Mouse (Mus musculus) hindbrain, embryonic 16.5 days (tissue): ENCODE data around the gene Cacna2d1. TPM values are rescaled to one million over a fixed set of nuclear protein-coding genes. Genes with fewer than 3 reads are reported as not detected.

ENCODE experiments used
- ATAC-seq: fragments of 200-750 bp; cut with Nextera tagmentation; 2 replicates; pipeline ENCODE4 v1.8.0; 2017; ENCODE audit warnings: moderate TSS enrichment, moderate library complexity
- H3K27ac ChIP-seq: fragments of 300-500 bp; sonication (generic); 2 replicates; pipeline ENCODE4 v1.5.1; 2014; ENCODE audit warnings: low read depth, mild to moderate bottlenecking, control low read depth, low read length, moderate library complexity
- H3K27me3 ChIP-seq: fragments of 300-500 bp; sonication (generic); replicated peaks from 2 replicates; pipeline ENCODE4 v1.6.1; 2014; ENCODE audit warnings: low read length; ENCODE audit not compliant: control insufficient read depth, insufficient read depth
- H3K36me3 ChIP-seq: fragments of 300-500 bp; sonication (generic); 2 replicates; pipeline ENCODE4 v1.6.1; 2014; ENCODE audit warnings: mild to moderate bottlenecking, low read length, moderate library complexity, mixed read lengths; ENCODE audit not compliant: control insufficient read depth, insufficient read depth
- H3K4me1 ChIP-seq: fragments of 300-500 bp; sonication (generic); 2 replicates; pipeline ENCODE4 v1.6.1; 2014; ENCODE audit warnings: low read depth, low read length; ENCODE audit not compliant: control insufficient read depth, insufficient read depth
- H3K4me2 ChIP-seq: fragments of 300-500 bp; sonication (generic); 2 replicates; pipeline ENCODE4 v1.6.1; 2014; ENCODE audit warnings: mild to moderate bottlenecking, low read length, control low read depth, moderate library complexity
- H3K4me3 ChIP-seq: fragments of 300-500 bp; sonication (generic); 2 replicates; pipeline ENCODE4 v1.5.1; 2014; ENCODE audit warnings: mild to moderate bottlenecking, low read length, control low read depth, moderate library complexity
- H3K9ac ChIP-seq: fragments of 300-500 bp; sonication (generic); 2 replicates; pipeline ENCODE4 v1.6.1; 2014; ENCODE audit warnings: low read depth, mild to moderate bottlenecking, control low read depth, low read length, moderate library complexity
- H3K9me3 ChIP-seq: fragments of 300-500 bp; sonication (generic); 2 replicates; pipeline ENCODE4 v1.6.1; 2014; ENCODE audit warnings: mild to moderate bottlenecking, low read length, moderate library complexity; ENCODE audit not compliant: control insufficient read depth
- WGBS: fragments of 180-500 bp; shearing (Covaris S2); extraction: QIAGEN DNeasy Blood & Tissue Kit; methylation state at CpG from one replicate; pipeline ENCODE4 v1.1.7; 2014; 5-methylcytosine and 5-hydroxymethylcytosine counted together
- polyA plus RNA-seq: library from polyadenylated mRNA; unstranded; fragments of >200 nt; fragmentation: Nextera tagmentation; extraction: Ambion mirVana; gene quantifications from 2 replicates; pipeline ENCODE4 v1.2.1, GENCODE M21; 2015

The Cacna2d1 gene
- polyA plus RNA-seq, result 26.6 and 30.4 TPM in 2 replicates

- Histone ChIP-seq H3K27me3 (peaks cover 10% of the 10 kb centered on the region), H3K9ac (peak within 1 kb of the TSS; percentile 84), H3K4me1 (peaks cover 7% of the 10 kb centered on the region), H3K4me3 (peak within 1 kb of the TSS; percentile 71), H3K9me3 (no peaks in the 10 kb centered on the region), H3K36me3 (no peaks in the 10 kb centered on the region), H3K27ac (peak within 1 kb of the TSS; percentile 90), H3K4me2 (peak within 1 kb of the TSS; percentile 78)
- ATAC-seq, result peak; percentile 87
- WGBS, result under 1% methylated on average over 48 of the region's 120 CpGs
Measured at GRCm38 (mm10) chr5:15934376-15935233, at the start of gene Cacna2d1. Gene Cacna2d1 (plus strand): TSS chr5:15934691.

DNA sequence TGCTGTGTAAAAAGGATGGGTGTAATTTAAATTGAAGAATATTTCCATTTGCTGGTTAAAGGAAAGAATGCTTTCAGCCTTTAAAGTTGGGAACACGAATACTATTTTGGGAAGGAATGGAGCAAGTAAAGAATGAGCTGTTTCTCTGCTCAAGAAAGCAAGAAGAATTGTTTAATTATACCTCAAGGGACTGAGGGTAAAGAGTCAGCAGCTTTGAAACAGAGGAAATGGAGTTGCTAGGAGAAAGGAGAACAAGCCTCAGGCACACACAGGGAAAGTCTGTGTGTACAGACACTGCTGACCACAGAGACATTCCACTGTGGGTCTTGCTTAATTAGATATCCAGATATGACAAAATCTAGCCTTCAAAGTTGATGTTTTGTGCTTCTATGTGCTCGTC lies 39.4 kb upstream of the Cacna2d1 start:
- Histone ChIP-seq H3K4me3 (no peak overlapping the region), H3K4me1 (no peaks in the 10 kb centered on the region), H3K27ac (no peak overlapping the region), H3K36me3 (no peaks in the 10 kb centered on the region), H3K4me2 (no peak overlapping the region), H3K9ac (no peak overlapping the region), H3K27me3 (no peaks in the 10 kb centered on the region), H3K9me3 (no peaks in the 10 kb centered on the region)
- ATAC-seq, result no peak
- WGBS, result 67% methylated on average over 2 of the region's 2 CpGs

DNA sequence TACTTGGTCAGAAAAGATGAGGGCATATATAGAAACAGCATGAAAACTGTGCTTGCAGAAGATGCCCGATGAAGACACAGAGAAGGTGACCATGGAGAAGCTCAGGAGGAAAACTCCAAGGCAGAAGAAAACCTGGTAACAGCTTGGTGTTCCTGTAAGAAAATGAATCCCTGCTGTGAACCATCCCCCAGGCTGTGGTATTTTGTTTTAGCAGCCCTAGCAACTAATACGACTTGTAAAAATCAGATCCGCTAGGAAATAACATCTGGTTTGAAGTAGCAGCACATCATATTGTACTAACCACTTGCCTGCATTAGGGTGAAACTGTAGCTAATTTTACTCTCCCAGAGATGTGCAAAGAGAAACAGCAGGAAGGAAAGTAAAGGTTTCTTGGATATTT lies 37.8 kb upstream of the Cacna2d1 start:
- WGBS, result 71% methylated on average over 3 of the region's 3 CpGs

GRCm38 (mm10) chr5:15906446-15906845 lies 28.0 kb upstream of the Cacna2d1 start:
- Histone ChIP-seq H3K4me2 (no peak overlapping the region), H3K9me3 (no peaks in the 10 kb centered on the region), H3K27ac (no peak overlapping the region), H3K36me3 (no peaks in the 10 kb centered on the region), H3K27me3 (no peaks in the 10 kb centered on the region), H3K9ac (no peak overlapping the region), H3K4me3 (no peak overlapping the region), H3K4me1 (no peaks in the 10 kb centered on the region)
- no peak for ATAC-seq
- 82% methylated on average over 3 of the region's 3 CpGs for WGBS

More for the DNA sequence above, 37.8 kb upstream of the Cacna2d1 start:
- no peaks in the 10 kb centered on the region for H3K4me1 ChIP-seq
- no peaks in the 10 kb centered on the region for H3K9me3 ChIP-seq
- no peaks in the 10 kb centered on the region for H3K36me3 ChIP-seq
- no peaks in the 10 kb centered on the region for H3K27me3 ChIP-seq
- ATAC-seq, result no peak
- no peak overlapping the region for H3K4me3 ChIP-seq
- no peak overlapping the region for H3K4me2 ChIP-seq
- no peak overlapping the region for H3K9ac ChIP-seq
- no peak overlapping the region for H3K27ac ChIP-seq

- no peak overlapping the region for H3K9ac ChIP-seq
- no peak overlapping the region for H3K4me3 ChIP-seq
- H3K4me2 ChIP-seq, result no peak overlapping the region
- no peaks in the 10 kb centered on the region for H3K27me3 ChIP-seq
- no peak for ATAC-seq
- no peaks in the 10 kb centered on the region for H3K4me1 ChIP-seq
- no peaks in the 10 kb centered on the region for H3K9me3 ChIP-seq
- H3K36me3 ChIP-seq, result no peaks in the 10 kb centered on the region
- H3K27ac ChIP-seq, result no peak overlapping the region
- WGBS, result 67% methylated on average over 1 of the region's 1 CpGs
Measured at GRCm38 (mm10) chr5:15914931-15915330, 19.6 kb upstream of the Cacna2d1 start.

GRCm38 (mm10) chr5:15928506-15928905 lies 6.0 kb upstream of the Cacna2d1 start:
- H3K9ac ChIP-seq, result no peak overlapping the region
- H3K27ac ChIP-seq, result no peak overlapping the region
- no peaks in the 10 kb centered on the region for H3K4me1 ChIP-seq
- peaks cover 2% of the 10 kb centered on the region; the same call in 1 of the 2 replicates for H3K9me3 ChIP-seq
- no peak overlapping the region for H3K4me2 ChIP-seq
- no peak for ATAC-seq
- H3K27me3 ChIP-seq, result peaks cover 8% of the 10 kb centered on the region
- no peak overlapping the region for H3K4me3 ChIP-seq
- 31% methylated on average over 6 of the region's 6 CpGs for WGBS
- H3K36me3 ChIP-seq, result no peaks in the 10 kb centered on the region

- 8% methylated on average over 6 of the region's 6 CpGs for WGBS
- H3K9ac ChIP-seq, result peak overlapping the region; percentile 13; the same call in 1 of the 2 replicates
- H3K36me3 ChIP-seq, result no peaks in the 10 kb centered on the region
- H3K9me3 ChIP-seq, result peaks cover 2% of the 10 kb centered on the region; the same call in 1 of the 2 replicates
- H3K27ac ChIP-seq, result peak overlapping the region; percentile 44; the same call in 1 of the 2 replicates
- peak overlapping the region; percentile 78 for H3K4me2 ChIP-seq
- no peak for ATAC-seq
- peaks cover 8% of the 10 kb centered on the region for H3K27me3 ChIP-seq
- H3K4me3 ChIP-seq, result 0 out of 2 replicates have a peak overlapping the region, but pooled peaks have one; percentile 17
- H3K4me1 ChIP-seq, result peaks cover 7% of the 10 kb centered on the region
Measured at GRCm38 (mm10) chr5:15933017-15933416, 1.5 kb upstream of the Cacna2d1 start.

- WGBS, result 2% methylated on average over 17 of the region's 17 CpGs
- H3K4me1 ChIP-seq, result peaks cover 7% of the 10 kb centered on the region
- peak overlapping the region; percentile 78 for H3K4me2 ChIP-seq
- peak overlapping the region; percentile 84 for H3K9ac ChIP-seq
- peaks cover 8% of the 10 kb centered on the region for H3K27me3 ChIP-seq
- H3K27ac ChIP-seq, result peak overlapping the region; percentile 90
- peak overlapping the region; percentile 71 for H3K4me3 ChIP-seq
- ATAC-seq, result peak; percentile 25
- H3K36me3 ChIP-seq, result no peaks in the 10 kb centered on the region
- no peaks in the 10 kb centered on the region for H3K9me3 ChIP-seq
Measured at GRCm38 (mm10) chr5:15933581-15934375, 713 bp upstream of the Cacna2d1 start.
